Comparison of ENCODE assay signal across 15 mouse cellular contexts in the genomic region with DNA sequence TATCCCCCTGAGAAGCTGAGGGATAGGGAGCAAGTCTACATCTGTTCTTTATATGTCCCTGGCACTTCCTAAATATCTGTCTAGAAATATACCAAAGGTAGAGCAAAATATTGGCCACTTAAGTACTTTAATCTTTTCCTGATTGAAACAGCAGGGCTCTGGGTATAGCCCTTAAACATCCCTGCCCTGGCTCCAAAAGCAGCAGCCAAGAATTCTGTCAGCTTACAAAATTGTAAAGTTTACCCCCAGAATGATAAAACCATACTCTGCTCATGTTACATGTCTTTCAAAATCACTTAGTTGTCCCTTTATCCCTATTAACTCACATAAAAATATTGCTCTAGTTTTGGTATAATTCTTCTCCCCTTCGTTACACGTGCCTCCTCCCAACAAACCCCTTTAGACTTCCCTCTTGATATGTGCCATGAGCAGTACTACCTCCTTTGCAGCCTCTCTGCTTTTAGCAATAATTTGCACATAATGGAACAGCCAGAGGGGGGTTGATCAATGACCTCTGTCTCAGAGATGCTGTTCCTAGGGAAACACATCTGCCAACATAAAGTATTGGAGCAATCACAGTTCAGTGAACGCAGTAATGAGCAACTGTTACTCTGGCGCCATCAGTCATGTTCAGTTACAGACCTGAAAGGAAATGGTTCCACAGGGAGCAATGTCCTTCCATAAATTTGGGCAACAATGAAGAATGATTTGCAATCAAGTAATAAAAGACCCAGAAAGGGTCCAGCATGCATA.
DNase-seq lines count a peak whose midpoint lies in the region; ATAC-seq lines count a peak whose summit lies in the region.
"Had no signal": no experiment of that assay in that cellular context is flagged by ENCODE, and none has a peak within 500 bp of the region (broad histone marks: within the 10 kb centered on the region; RNA-seq: fewer than 3 reads in every experiment).

No protein-coding gene starts in this region.

- intact Hi-C loops in left cerebral cortex, postnatal 10 days (cut with DNase I): no loop called here

- no peak overlapping the region for H3K4me3 ChIP-seq in embryonic facial prominence, embryonic 11.5 days (ENCODE audit: low read depth, low read length)
- H3K4me3 ChIP-seq in embryonic facial prominence, embryonic 10.5 days: no peak overlapping the region
- H3K4me3 ChIP-seq in hindbrain, embryonic 12.5 days: no peak overlapping the region
- no peak overlapping the region for H3K4me3 ChIP-seq in midbrain, embryonic 14.5 days (replicated peaks; ENCODE audit: low read depth, low read length)
- H3K4me3 ChIP-seq: heart, embryonic 13.5 days had no signal

- ATAC-seq in embryonic facial prominence, embryonic 11.5 days (replicated peaks; ENCODE audit: insufficient number of reproducible peaks, low FRiP score, low TSS enrichment, low read depth): no peak; the same call in 1 of the 2 replicates
- peak; percentile 96 for ATAC-seq in hindbrain, embryonic 12.5 days (ENCODE audit: low FRiP score)
- peak; percentile 58 for ATAC-seq in midbrain, embryonic 14.5 days (ENCODE audit: low FRiP score, low TSS enrichment)
- ATAC-seq: inflammation-experienced regulatory T-cells, adult 6 months; lung, postnatal 0 days had no signal

- WGBS in embryonic facial prominence, embryonic 11.5 days: 71% methylated on average over 4 of the region's 4 CpGs
- WGBS in embryonic facial prominence, embryonic 10.5 days: 81% methylated on average over 4 of the region's 4 CpGs
- 46% methylated on average over 4 of the region's 4 CpGs for WGBS in hindbrain, embryonic 12.5 days
- WGBS in midbrain, embryonic 14.5 days: 54% methylated on average over 4 of the region's 4 CpGs

- H3K9me3 ChIP-seq in embryonic facial prominence, embryonic 11.5 days (replicated peaks; ENCODE audit: control insufficient read depth, low read length): no peaks in the 10 kb centered on the region
- no peaks in the 10 kb centered on the region for H3K9me3 ChIP-seq in embryonic facial prominence, embryonic 10.5 days
- no peaks in the 10 kb centered on the region for H3K9me3 ChIP-seq in hindbrain, embryonic 12.5 days (replicated peaks)
- no peaks in the 10 kb centered on the region for H3K9me3 ChIP-seq in midbrain, embryonic 14.5 days (ENCODE audit: control insufficient read depth, low read length)

- no peaks in the 10 kb centered on the region for H3K36me3 ChIP-seq in embryonic facial prominence, embryonic 11.5 days (replicated peaks; ENCODE audit: control insufficient read depth, insufficient read depth, low read depth, low read length)
- no peaks in the 10 kb centered on the region for H3K36me3 ChIP-seq in embryonic facial prominence, embryonic 10.5 days (replicated peaks)
- no peaks in the 10 kb centered on the region for H3K36me3 ChIP-seq in hindbrain, embryonic 12.5 days
- H3K36me3 ChIP-seq in midbrain, embryonic 14.5 days (ENCODE audit: control insufficient read depth, insufficient read depth, low read length): no peaks in the 10 kb centered on the region
- H3K36me3 ChIP-seq: heart, embryonic 13.5 days had no signal

- H3K4me2 ChIP-seq in embryonic facial prominence, embryonic 11.5 days (ENCODE audit: low read depth, low read length): no peak overlapping the region
- no peak overlapping the region for H3K4me2 ChIP-seq in hindbrain, embryonic 12.5 days (replicated peaks)
- H3K4me2 ChIP-seq in midbrain, embryonic 14.5 days (ENCODE audit: low read length): no peak overlapping the region
- H3K4me2 ChIP-seq: heart, embryonic 13.5 days had no signal

- H3K27me3 ChIP-seq in embryonic facial prominence, embryonic 11.5 days (ENCODE audit: control insufficient read depth, insufficient read depth, low read length): no peaks in the 10 kb centered on the region
- H3K27me3 ChIP-seq in embryonic facial prominence, embryonic 10.5 days (replicated peaks; ENCODE audit: low read depth, poor library complexity, severe bottlenecking): no peaks in the 10 kb centered on the region
- H3K27me3 ChIP-seq in hindbrain, embryonic 12.5 days: no peaks in the 10 kb centered on the region
- no peaks in the 10 kb centered on the region for H3K27me3 ChIP-seq in midbrain, embryonic 14.5 days (ENCODE audit: control insufficient read depth, insufficient read depth, low read length)
- H3K27me3 ChIP-seq: heart, embryonic 13.5 days had no signal

- peak; percentile 1 for DNase-seq in embryonic facial prominence, embryonic 11.5 days (ENCODE audit: low spot score)
- no peak for DNase-seq in embryonic facial prominence, embryonic 10.5 days (ENCODE audit: low spot score)
- DNase-seq in Muller cell, postnatal 12 days (ENCODE audit: inconsistent ontology term): peak; percentile 26
- peak; percentile 42 for DNase-seq in midbrain, embryonic 14.5 days
- DNase-seq in left cerebral cortex, postnatal 10 days (ENCODE audit: extremely low spot score in 1 of 2, low spot score in 2 of 2): no peak
- DNase-seq in gastrocnemius, postnatal 25 days: no peak
- DNase-seq in gastrocnemius, postnatal 10 days: no peak
- DNase-seq: adrenal gland, postnatal 25 days; gastrocnemius, postnatal 36 days; layer of hippocampus, adult 9-11 months; left cerebral cortex, postnatal 4 days had no signal

- no peaks in the 10 kb centered on the region for H3K4me1 ChIP-seq in embryonic facial prominence, embryonic 11.5 days (ENCODE audit: control insufficient read depth, insufficient read depth, low read length)
- H3K4me1 ChIP-seq in embryonic facial prominence, embryonic 10.5 days: 0 out of 2 replicates have a peak, but pooled peaks cover 3% of the 10 kb centered on the region
- peaks cover 8% of the 10 kb centered on the region; the same call in 1 of the 2 replicates for H3K4me1 ChIP-seq in hindbrain, embryonic 12.5 days
- no peaks in the 10 kb centered on the region for H3K4me1 ChIP-seq in midbrain, embryonic 14.5 days (ENCODE audit: control insufficient read depth, insufficient read depth, low read length)
- H3K4me1 ChIP-seq: heart, embryonic 13.5 days had no signal

- no peak overlapping the region for H3K27ac ChIP-seq in embryonic facial prominence, embryonic 11.5 days (replicated peaks; ENCODE audit: low read depth, low read length)
- no peak overlapping the region for H3K27ac ChIP-seq in embryonic facial prominence, embryonic 10.5 days (replicated peaks)
- no peak overlapping the region for H3K27ac ChIP-seq in hindbrain, embryonic 12.5 days
- H3K27ac ChIP-seq in midbrain, embryonic 14.5 days (replicated peaks; ENCODE audit: low read depth, low read length): no peak overlapping the region
- H3K27ac ChIP-seq: heart, embryonic 13.5 days had no signal

- H3K9ac ChIP-seq in embryonic facial prominence, embryonic 11.5 days (replicated peaks; ENCODE audit: low read length): no peak overlapping the region
- no peak overlapping the region for H3K9ac ChIP-seq in hindbrain, embryonic 12.5 days
- no peak overlapping the region for H3K9ac ChIP-seq in midbrain, embryonic 14.5 days (replicated peaks; ENCODE audit: low read length)
- H3K9ac ChIP-seq: heart, embryonic 13.5 days had no signal

Comparison
In these comparisons a context has a peak if more than half of its experiments do, and no peak if none do; other contexts are left out.
1. DNase-seq: peak in embryonic facial prominence, embryonic 11.5 days (single experiment), Muller cell, postnatal 12 days (single experiment) and midbrain, embryonic 14.5 days (single experiment); none in embryonic facial prominence, embryonic 10.5 days (single experiment), left cerebral cortex, postnatal 10 days (0 of 2), gastrocnemius, postnatal 25 days (single experiment) and gastrocnemius, postnatal 10 days (single experiment).